Mouse (Mus musculus) embryonic facial prominence, embryonic 14.5 days (tissue): Measurements from ENCODE around the gene Cenpl. TPM values are rescaled to one million over a fixed set of nuclear protein-coding genes. Genes with fewer than 3 reads are reported as not detected.

Source experiments
- ATAC-seq: fragments of 200-750 bp; cut with Nextera tagmentation; 2 replicates; pipeline ENCODE4 v1.8.0; 2017; ENCODE audit warnings: low read depth, moderate number of reproducible peaks, moderate TSS enrichment
- DNase-seq: peaks from one replicate; pipeline ENCODE4 v3.0.0-alpha.2; 2015; ENCODE audit warnings: low spot score
- H3K27ac ChIP-seq: fragments of 300-500 bp; sonication (generic); replicated peaks from 2 replicates; pipeline ENCODE4 v1.5.1; 2014; ENCODE audit warnings: low read depth, mild to moderate bottlenecking, low read length, moderate library complexity
- H3K27me3 ChIP-seq: fragments of 300-500 bp; sonication (generic); replicated peaks from 2 replicates; pipeline ENCODE4 v1.6.1; 2014; ENCODE audit warnings: low read length; ENCODE audit not compliant: control insufficient read depth, insufficient read depth
- H3K36me3 ChIP-seq: fragments of 300-500 bp; sonication (generic); 2 replicates; pipeline ENCODE4 v1.6.1; 2014; ENCODE audit warnings: low read length, mixed read lengths; ENCODE audit not compliant: control insufficient read depth, insufficient read depth
- H3K4me1 ChIP-seq: fragments of 300-500 bp; sonication (generic); 2 replicates; pipeline ENCODE4 v1.6.1; 2014; ENCODE audit warnings: antibody characterized with exemption, low read length; ENCODE audit not compliant: control insufficient read depth, insufficient read depth
- H3K4me2 ChIP-seq: fragments of 300-500 bp; sonication (generic); 2 replicates; pipeline ENCODE4 v1.6.1; 2014; ENCODE audit warnings: low read depth, mild to moderate bottlenecking, low read length, moderate library complexity, mixed read lengths
- H3K4me3 ChIP-seq: fragments of 300-500 bp; sonication (generic); 2 replicates; pipeline ENCODE4 v1.5.1; 2014; ENCODE audit warnings: low read depth, mild to moderate bottlenecking, low read length
- H3K9ac ChIP-seq: fragments of 300-500 bp; sonication (generic); 2 replicates; pipeline ENCODE4 v1.6.1; 2014; ENCODE audit warnings: low read depth, mild to moderate bottlenecking, low read length, moderate library complexity, mixed read lengths
- H3K9me3 ChIP-seq: fragments of 300-500 bp; sonication (generic); 2 replicates; pipeline ENCODE4 v1.6.1; 2016; ENCODE audit warnings: low read length; ENCODE audit not compliant: control insufficient read depth
- WGBS: fragments of 180-500 bp; shearing (Covaris S2); extraction: QIAGEN DNeasy Blood & Tissue Kit; methylation state at CpG from one replicate; pipeline ENCODE4 v1.1.7; 2014; 5-methylcytosine and 5-hydroxymethylcytosine counted together
- polyA plus RNA-seq: library from polyadenylated mRNA; unstranded; fragments of >200 nt; fragmentation: Nextera tagmentation; extraction: Ambion mirVana; gene quantifications from 2 replicates; pipeline ENCODE4 v1.2.1, GENCODE M21; 2014

Cenpl gene
- polyA plus RNA-seq, 1 experiment from 2014 or later, result 22.6 TPM

GRCm38 (mm10) chr1:161076238-161076637, 5.7 kb downstream of the Cenpl start:
- 84% methylated on average over 6 of the region's 6 CpGs for WGBS
- H3K27ac ChIP-seq, result no peak overlapping the region
- DNase-seq, result no peak
- H3K4me2 ChIP-seq, result no peak overlapping the region
- H3K27me3 ChIP-seq, result no peaks in the 10 kb centered on the region
- H3K4me1 ChIP-seq, result peaks cover 20% of the 10 kb centered on the region
- H3K9me3 ChIP-seq, result no peaks in the 10 kb centered on the region
- H3K9ac ChIP-seq, result no peak overlapping the region
- no peak for ATAC-seq
- no peak overlapping the region for H3K4me3 ChIP-seq
- peaks cover 34% of the 10 kb centered on the region for H3K36me3 ChIP-seq

DNA sequence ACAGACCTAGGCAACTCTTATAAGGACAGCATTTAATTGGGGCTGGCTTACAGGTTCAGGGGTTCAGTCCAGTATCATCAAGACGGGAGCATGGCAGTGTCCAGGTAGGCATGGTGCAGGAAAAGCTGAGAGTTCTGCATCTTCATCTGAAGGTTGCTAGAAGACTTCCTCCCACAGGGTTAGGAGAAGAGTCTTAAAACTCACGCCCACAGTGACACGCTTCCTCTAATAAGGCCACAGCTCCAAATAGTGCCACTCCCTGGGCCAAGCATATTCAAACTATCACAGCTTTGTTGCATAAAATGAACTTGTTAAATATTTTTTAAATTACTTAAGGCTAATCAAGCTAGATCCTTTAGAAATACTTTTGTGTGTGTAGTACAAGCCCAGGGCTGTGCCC, 6.7 kb downstream of the Cenpl start:
- no peaks in the 10 kb centered on the region for H3K9me3 ChIP-seq
- ATAC-seq (no peak), DNase-seq (no peak)
- H3K27me3 ChIP-seq, result no peaks in the 10 kb centered on the region
- no peak overlapping the region for H3K4me3 ChIP-seq
- peaks cover 11% of the 10 kb centered on the region; the same call in 1 of the 2 replicates for H3K4me1 ChIP-seq
- 89% methylated on average over 3 of the region's 3 CpGs for WGBS
- no peak overlapping the region for H3K27ac ChIP-seq
- H3K9ac ChIP-seq, result no peak overlapping the region
- H3K4me2 ChIP-seq, result no peak overlapping the region
- peaks cover 38% of the 10 kb centered on the region for H3K36me3 ChIP-seq

GRCm38 (mm10) chr1:161099721-161100405, 29.4 kb downstream of the Cenpl start:
- no peak for DNase-seq

GRCm38 (mm10) chr1:161103842-161104241, 33.3 kb downstream of the Cenpl start:
- H3K36me3 ChIP-seq, result peaks cover 52% of the 10 kb centered on the region
- WGBS, result 81% methylated on average over 1 of the region's 1 CpGs
- H3K4me1 ChIP-seq, result no peaks in the 10 kb centered on the region
- no peak for ATAC-seq
- DNase-seq, result no peak
- H3K9ac ChIP-seq, result no peak overlapping the region
- H3K4me3 ChIP-seq, result no peak overlapping the region
- no peak overlapping the region for H3K27ac ChIP-seq
- H3K27me3 ChIP-seq, result no peaks in the 10 kb centered on the region
- H3K4me2 ChIP-seq, result no peak overlapping the region
- no peaks in the 10 kb centered on the region for H3K9me3 ChIP-seq

More at GRCm38 (mm10) chr1:161099721-161100405, 29.4 kb downstream of the Cenpl start:
- H3K27me3 ChIP-seq, result no peaks in the 10 kb centered on the region
- peaks cover 66% of the 10 kb centered on the region for H3K36me3 ChIP-seq
- WGBS, result 95% methylated on average over 4 of the region's 4 CpGs
- H3K4me3 ChIP-seq, result no peak overlapping the region
- ATAC-seq, result no peak
- H3K27ac ChIP-seq, result no peak overlapping the region
- H3K9ac ChIP-seq, result no peak overlapping the region
- H3K4me2 ChIP-seq, result no peak overlapping the region
- no peaks in the 10 kb centered on the region for H3K9me3 ChIP-seq
- H3K4me1 ChIP-seq, result no peaks in the 10 kb centered on the region

- H3K9me3 ChIP-seq, result no peaks in the 10 kb centered on the region
- no peaks in the 10 kb centered on the region for H3K27me3 ChIP-seq
- WGBS, result 94% methylated on average over 8 of the region's 8 CpGs
- H3K9ac ChIP-seq, result no peak overlapping the region
- H3K4me1 ChIP-seq, result no peaks in the 10 kb centered on the region
- DNase-seq (no peak), ATAC-seq (no peak)
- no peak overlapping the region for H3K4me3 ChIP-seq
- H3K36me3 ChIP-seq, result peaks cover 31% of the 10 kb centered on the region
- no peak overlapping the region for H3K27ac ChIP-seq
- H3K4me2 ChIP-seq, result no peak overlapping the region
Measured at GRCm38 (mm10) chr1:161109216-161109615, 38.7 kb downstream of the Cenpl start.

GRCm38 (mm10) chr1:161114591-161114990, 44.1 kb downstream of the Cenpl start:
- Histone ChIP-seq H3K9ac (no peak overlapping the region), H3K9me3 (no peaks in the 10 kb centered on the region), H3K36me3 (peaks cover 2% of the 10 kb centered on the region), H3K27me3 (no peaks in the 10 kb centered on the region), H3K4me2 (no peak overlapping the region), H3K4me1 (no peaks in the 10 kb centered on the region), H3K4me3 (no peak overlapping the region), H3K27ac (no peak overlapping the region)
- ATAC-seq, result no peak
- DNase-seq, result no peak

GRCm38 (mm10) chr1:161122661-161123418, 52.3 kb downstream of the Cenpl start:
- DNase-seq (no peak), ATAC-seq (no peak)
- Histone ChIP-seq H3K27me3 (no peaks in the 10 kb centered on the region), H3K4me3 (no peak overlapping the region), H3K27ac (no peak overlapping the region), H3K4me1 (no peaks in the 10 kb centered on the region), H3K4me2 (no peak overlapping the region), H3K36me3 (peaks cover 10% of the 10 kb centered on the region; the same call in 1 of the 2 replicates), H3K9ac (no peak overlapping the region), H3K9me3 (no peaks in the 10 kb centered on the region)
- 90% methylated on average over 10 of the region's 10 CpGs for WGBS

GRCm38 (mm10) chr1:161126461-161126860, 55.9 kb downstream of the Cenpl start:
- H3K9me3 ChIP-seq, result no peaks in the 10 kb centered on the region
- 0 out of 2 replicates have a peak, but pooled peaks cover 6% of the 10 kb centered on the region for H3K4me1 ChIP-seq
- ATAC-seq (no peak), DNase-seq (no peak)
- H3K27ac ChIP-seq, result no peak overlapping the region
- no peak overlapping the region for H3K9ac ChIP-seq
- H3K4me3 ChIP-seq, result no peak overlapping the region
- no peak overlapping the region for H3K4me2 ChIP-seq
- H3K27me3 ChIP-seq, result no peaks in the 10 kb centered on the region
- peaks cover 9% of the 10 kb centered on the region; the same call in 1 of the 2 replicates for H3K36me3 ChIP-seq
- WGBS, result 83% methylated on average over 1 of the region's 1 CpGs
